Mouse (Mus musculus) kidney, embryonic 16.5 days (tissue): ENCODE data around the gene Fgfr2. TPM values are rescaled to one million over a fixed set of nuclear protein-coding genes. Genes with fewer than 3 reads are reported as not detected.

Source experiments
- ATAC-seq: fragments of 200-750 bp; cut with Nextera tagmentation; 2 replicates; pipeline ENCODE4 v1.8.0; 2017; ENCODE audit warnings: moderate TSS enrichment; ENCODE audit not compliant: low FRiP score, low TSS enrichment
- H3K27ac ChIP-seq: fragments of 300-500 bp; sonication (generic); 2 replicates; pipeline ENCODE4 v1.5.1; 2014; ENCODE audit warnings: low read length
- H3K27me3 ChIP-seq: fragments of 300-500 bp; sonication (generic); 2 replicates; pipeline ENCODE4 v1.6.1; 2014; ENCODE audit warnings: low read length, control low read depth, mixed read lengths; ENCODE audit not compliant: insufficient read depth
- H3K36me3 ChIP-seq: fragments of 300-500 bp; sonication (generic); 2 replicates; pipeline ENCODE4 v1.6.1; 2014; ENCODE audit warnings: low read length, control low read depth, mixed read lengths; ENCODE audit not compliant: insufficient read depth
- H3K4me1 ChIP-seq: fragments of 300-500 bp; sonication (generic); 2 replicates; pipeline ENCODE4 v1.6.1; 2014; ENCODE audit warnings: low read length, control low read depth, mixed read lengths; ENCODE audit not compliant: insufficient read depth
- H3K4me2 ChIP-seq: fragments of 300-500 bp; sonication (generic); replicated peaks from 2 replicates; pipeline ENCODE4 v1.6.1; 2014; ENCODE audit warnings: low read depth, low read length
- H3K4me3 ChIP-seq: fragments of 300-500 bp; sonication (generic); 2 replicates; pipeline ENCODE4 v1.5.1; 2014; ENCODE audit warnings: mild to moderate bottlenecking, low read length
- H3K9ac ChIP-seq: fragments of 300-500 bp; sonication (generic); replicated peaks from 2 replicates; pipeline ENCODE4 v1.6.1; 2014; ENCODE audit warnings: low read length
- H3K9me3 ChIP-seq: fragments of 300-500 bp; sonication (generic); 2 replicates; pipeline ENCODE4 v1.6.1; 2016; ENCODE audit warnings: low read length, control low read depth
- WGBS: fragments of 180-500 bp; shearing (Covaris S2); extraction: QIAGEN DNeasy Blood & Tissue Kit; methylation state at CpG from one replicate; pipeline ENCODE4 v1.1.7; 2014; 5-methylcytosine and 5-hydroxymethylcytosine counted together
- polyA plus RNA-seq: library from polyadenylated mRNA; unstranded; fragments of >200 nt; fragmentation: Nextera tagmentation; extraction: Ambion mirVana; gene quantifications from 2 replicates; pipeline ENCODE4 v1.2.1, GENCODE M21; 2015

Fgfr2 gene
- polyA plus RNA-seq, 1 experiment from 2014 or later = 118 TPM

- H3K27ac ChIP-seq = no peak overlapping the region
- 0 out of 2 replicates have a peak, but pooled peaks cover 5% of the 10 kb centered on the region for H3K4me1 ChIP-seq
- H3K9me3 ChIP-seq = no peaks in the 10 kb centered on the region
- H3K9ac ChIP-seq = no peak overlapping the region
- H3K4me3 ChIP-seq = no peak overlapping the region
- 0 out of 2 replicates have a peak, but pooled peaks cover 3% of the 10 kb centered on the region for H3K27me3 ChIP-seq
- WGBS = 74% methylated on average over 6 of the region's 6 CpGs
- ATAC-seq = no peak
- no peaks in the 10 kb centered on the region for H3K36me3 ChIP-seq
- H3K4me2 ChIP-seq = no peak overlapping the region
Measured at GRCm38 (mm10) chr7:131975867-131976266, 1147.3 kb downstream of the Fgfr2 start.

- peaks cover 41% of the 10 kb centered on the region for H3K27me3 ChIP-seq
- H3K4me1 ChIP-seq = no peaks in the 10 kb centered on the region
- H3K36me3 ChIP-seq = no peaks in the 10 kb centered on the region
- no peak overlapping the region for H3K27ac ChIP-seq
- no peak overlapping the region for H3K9ac ChIP-seq
- H3K4me3 ChIP-seq = no peak overlapping the region
- no peaks in the 10 kb centered on the region for H3K9me3 ChIP-seq
- no peak for ATAC-seq
- no peak overlapping the region for H3K4me2 ChIP-seq
- 43% methylated on average over 3 of the region's 3 CpGs for WGBS
Measured at GRCm38 (mm10) chr7:131970255-131970654, 1152.9 kb downstream of the Fgfr2 start.

- Histone ChIP-seq H3K4me2 (peak overlapping the region; percentile 27; the same call in 1 of the 2 replicates), H3K36me3 (no peaks in the 10 kb centered on the region), H3K9me3 (no peaks in the 10 kb centered on the region), H3K4me3 (no peak overlapping the region), H3K9ac (no peak overlapping the region), H3K27ac (no peak overlapping the region), H3K27me3 (peaks cover 47% of the 10 kb centered on the region), H3K4me1 (no peaks in the 10 kb centered on the region)
- no peak for ATAC-seq
- 7% methylated on average over 54 of the region's 57 CpGs for WGBS
Measured at GRCm38 (mm10) chr7:131966916-131967494, 1156.1 kb downstream of the Fgfr2 start.

GRCm38 (mm10) chr7:131966023-131966915 lies 1156.9 kb downstream of the Fgfr2 start, which contains the start of gene Gpr26:
TSS of gene Gpr26 (plus strand) at chr7:131966460.
- WGBS = 2% methylated on average over 26 of the region's 32 CpGs
- Histone ChIP-seq H3K4me3 (no peak within 1 kb of the TSS), H3K27me3 (peaks cover 47% of the 10 kb centered on the region), H3K9ac (no peak within 1 kb of the TSS), H3K36me3 (no peaks in the 10 kb centered on the region), H3K9me3 (no peaks in the 10 kb centered on the region), H3K27ac (no peak within 1 kb of the TSS), H3K4me1 (no peaks in the 10 kb centered on the region), H3K4me2 (peak within 1 kb of the TSS; percentile 27; the same call in 1 of the 2 replicates)
- ATAC-seq = no peak

- H3K27me3 ChIP-seq = peaks cover 9% of the 10 kb centered on the region
- H3K4me2 ChIP-seq = no peak overlapping the region
- WGBS = 25% methylated on average over 6 of the region's 6 CpGs
- no peak overlapping the region for H3K27ac ChIP-seq
- ATAC-seq = no peak
- no peaks in the 10 kb centered on the region for H3K36me3 ChIP-seq
- H3K9me3 ChIP-seq = no peaks in the 10 kb centered on the region
- H3K4me1 ChIP-seq = no peaks in the 10 kb centered on the region
- H3K9ac ChIP-seq = no peak overlapping the region
- no peak overlapping the region for H3K4me3 ChIP-seq
Measured at GRCm38 (mm10) chr7:131960551-131960950, 1162.6 kb downstream of the Fgfr2 start.

- H3K27me3 ChIP-seq = no peaks in the 10 kb centered on the region
- H3K9me3 ChIP-seq = no peaks in the 10 kb centered on the region
- no peak overlapping the region for H3K4me2 ChIP-seq
- H3K36me3 ChIP-seq = no peaks in the 10 kb centered on the region
- no peaks in the 10 kb centered on the region for H3K4me1 ChIP-seq
- H3K27ac ChIP-seq = no peak overlapping the region
- H3K9ac ChIP-seq = no peak overlapping the region
- no peak for ATAC-seq
- no peak overlapping the region for H3K4me3 ChIP-seq
- WGBS = 82% methylated on average over 1 of the region's 1 CpGs
Measured at GRCm38 (mm10) chr7:131958705-131959104, 1164.4 kb downstream of the Fgfr2 start.

- Histone ChIP-seq H3K9ac (no peak overlapping the region), H3K9me3 (no peaks in the 10 kb centered on the region), H3K27me3 (no peaks in the 10 kb centered on the region), H3K4me1 (no peaks in the 10 kb centered on the region), H3K4me2 (no peak overlapping the region), H3K36me3 (no peaks in the 10 kb centered on the region), H3K27ac (no peak overlapping the region), H3K4me3 (no peak overlapping the region)
- 74% methylated on average over 3 of the region's 3 CpGs for WGBS
- no peak for ATAC-seq
Measured at GRCm38 (mm10) chr7:131953402-131953801, 1169.7 kb downstream of the Fgfr2 start.

- H3K9me3 ChIP-seq = no peaks in the 10 kb centered on the region
- no peaks in the 10 kb centered on the region for H3K36me3 ChIP-seq
- no peaks in the 10 kb centered on the region for H3K4me1 ChIP-seq
- no peak overlapping the region for H3K27ac ChIP-seq
- H3K4me2 ChIP-seq = no peak overlapping the region
- no peak for ATAC-seq
- no peak overlapping the region for H3K4me3 ChIP-seq
- no peaks in the 10 kb centered on the region for H3K27me3 ChIP-seq
- no peak overlapping the region for H3K9ac ChIP-seq
- WGBS = 63% methylated on average over 5 of the region's 5 CpGs
Measured at GRCm38 (mm10) chr7:131951131-131951530, 1172.0 kb downstream of the Fgfr2 start.

- Histone ChIP-seq H3K27me3 (no peaks in the 10 kb centered on the region), H3K4me1 (no peaks in the 10 kb centered on the region), H3K4me2 (no peak overlapping the region), H3K27ac (no peak overlapping the region), H3K36me3 (no peaks in the 10 kb centered on the region), H3K4me3 (no peak overlapping the region), H3K9ac (no peak overlapping the region), H3K9me3 (no peaks in the 10 kb centered on the region)
- WGBS = 71% methylated on average over 3 of the region's 3 CpGs
- no peak for ATAC-seq
Measured at GRCm38 (mm10) chr7:131937611-131938010, 1185.5 kb downstream of the Fgfr2 start.
